Mouse (Mus musculus): ENCODE results near the gene Enoph1. TPM values are rescaled to one million over a fixed set of nuclear protein-coding genes. Genes with fewer than 3 reads are reported as not detected.
A peak's percentile ranks its signal among the peaks of the same experiment; 100 is the strongest.

Gene Enoph1
- not detected in 2 replicates for polyA plus RNA-seq (2012; ENCODE audit: insufficient read depth, insufficient read length, low replicate concordance, missing spikeins)

GRCm38 (mm10) chr5:100039602-100040142 lies at the start of gene Enoph1, which contains the start of gene Hnrnpdl:
TSS of gene Enoph1 (plus strand) at chr5:100039985.
TSS of gene Hnrnpdl (minus strand) at chr5:100039664.
- H3K4me1 ChIP-seq (ENCODE audit: control insufficient read depth, insufficient read depth, low read length): peaks cover 13% of the 10 kb centered on the region
- H3K4me3 ChIP-seq (ENCODE audit: insufficient read depth, low read depth, low read length): peak within 1 kb of the TSS; percentile 88
- H3K27ac ChIP-seq (ENCODE audit: insufficient read depth, low read depth, low read length): peak within 1 kb of the TSS; percentile 99
- TF ChIP-seq CTCF (IDR thresholded peaks at IDR 0.05; ENCODE audit: insufficient read depth, low read depth, low read length) (no peak), POLR2A (IDR thresholded peaks at IDR 0.05; ENCODE audit: insufficient read depth, low read depth, low read length) (peak; percentile 82)
- WGBS: under 1% methylated on average over 57 of the region's 57 CpGs

GRCm38 (mm10) chr5:99994166-99994565 lies 45.6 kb upstream of the Enoph1 start:
- WGBS: 86% methylated on average over 3 of the region's 3 CpGs
- no peak overlapping the region for H3K27ac ChIP-seq (ENCODE audit: insufficient read depth, low read depth, low read length)
- H3K4me3 ChIP-seq (ENCODE audit: insufficient read depth, low read depth, low read length): no peak overlapping the region
- TF ChIP-seq CTCF (IDR thresholded peaks at IDR 0.05; ENCODE audit: insufficient read depth, low read depth, low read length): no peak
- TF ChIP-seq POLR2A (IDR thresholded peaks at IDR 0.05; ENCODE audit: insufficient read depth, low read depth, low read length): no peak
- H3K4me1 ChIP-seq (ENCODE audit: control insufficient read depth, insufficient read depth, low read length): no peaks in the 10 kb centered on the region

GRCm38 (mm10) chr5:99994680-99995079 lies 45.1 kb upstream of the Enoph1 start:
- no peak overlapping the region for H3K27ac ChIP-seq (ENCODE audit: insufficient read depth, low read depth, low read length)
- TF ChIP-seq POLR2A (IDR thresholded peaks at IDR 0.05; ENCODE audit: insufficient read depth, low read depth, low read length) (no peak), CTCF (IDR thresholded peaks at IDR 0.05; ENCODE audit: insufficient read depth, low read depth, low read length) (no peak)
- H3K4me3 ChIP-seq (ENCODE audit: insufficient read depth, low read depth, low read length): no peak overlapping the region
- 94% methylated on average over 3 of the region's 3 CpGs for WGBS
- no peaks in the 10 kb centered on the region for H3K4me1 ChIP-seq (ENCODE audit: control insufficient read depth, insufficient read depth, low read length)

GRCm38 (mm10) chr5:100000048-100000447 lies 39.7 kb upstream of the Enoph1 start:
- no peak for TF ChIP-seq POLR2A (IDR thresholded peaks at IDR 0.05; ENCODE audit: insufficient read depth, low read depth, low read length)
- no peak for TF ChIP-seq CTCF (IDR thresholded peaks at IDR 0.05; ENCODE audit: insufficient read depth, low read depth, low read length)
- Histone ChIP-seq H3K27ac (ENCODE audit: insufficient read depth, low read depth, low read length) (no peak overlapping the region), H3K4me3 (ENCODE audit: insufficient read depth, low read depth, low read length) (no peak overlapping the region), H3K4me1 (ENCODE audit: control insufficient read depth, insufficient read depth, low read length) (no peaks in the 10 kb centered on the region)
- 80% methylated on average over 7 of the region's 7 CpGs for WGBS

- H3K4me1 ChIP-seq (ENCODE audit: control insufficient read depth, insufficient read depth, low read length): no peaks in the 10 kb centered on the region
- WGBS: 60% methylated on average over 8 of the region's 8 CpGs
- H3K27ac ChIP-seq (ENCODE audit: insufficient read depth, low read depth, low read length): no peak overlapping the region
- TF ChIP-seq POLR2A (IDR thresholded peaks at IDR 0.05; ENCODE audit: insufficient read depth, low read depth, low read length) (no peak), CTCF (IDR thresholded peaks at IDR 0.05; ENCODE audit: insufficient read depth, low read depth, low read length) (no peak)
- no peak overlapping the region for H3K4me3 ChIP-seq (ENCODE audit: insufficient read depth, low read depth, low read length)
Measured at GRCm38 (mm10) chr5:100000500-100000899, 39.3 kb upstream of the Enoph1 start.

- TF ChIP-seq POLR2A (IDR thresholded peaks at IDR 0.05; ENCODE audit: insufficient read depth, low read depth, low read length) (no peak), CTCF (IDR thresholded peaks at IDR 0.05; ENCODE audit: insufficient read depth, low read depth, low read length) (no peak)
- no peaks in the 10 kb centered on the region for H3K4me1 ChIP-seq (ENCODE audit: control insufficient read depth, insufficient read depth, low read length)
- H3K27ac ChIP-seq (ENCODE audit: insufficient read depth, low read depth, low read length): no peak overlapping the region
- no peak overlapping the region for H3K4me3 ChIP-seq (ENCODE audit: insufficient read depth, low read depth, low read length)
- WGBS: 83% methylated on average over 4 of the region's 4 CpGs
Measured at GRCm38 (mm10) chr5:100003895-100004294, 35.9 kb upstream of the Enoph1 start.

- TF ChIP-seq POLR2A (IDR thresholded peaks at IDR 0.05; ENCODE audit: insufficient read depth, low read depth, low read length): no peak
- TF ChIP-seq CTCF (IDR thresholded peaks at IDR 0.05; ENCODE audit: insufficient read depth, low read depth, low read length): no peak
- WGBS: 45% methylated on average over 3 of the region's 3 CpGs
- no peaks in the 10 kb centered on the region for H3K4me1 ChIP-seq (ENCODE audit: control insufficient read depth, insufficient read depth, low read length)
- H3K27ac ChIP-seq (ENCODE audit: insufficient read depth, low read depth, low read length): no peak overlapping the region
- no peak overlapping the region for H3K4me3 ChIP-seq (ENCODE audit: insufficient read depth, low read depth, low read length)
Measured at GRCm38 (mm10) chr5:100005431-100005830, 34.4 kb upstream of the Enoph1 start.

- no peak overlapping the region for H3K4me3 ChIP-seq (ENCODE audit: insufficient read depth, low read depth, low read length)
- no peak overlapping the region for H3K27ac ChIP-seq (ENCODE audit: insufficient read depth, low read depth, low read length)
- no peak for TF ChIP-seq CTCF (IDR thresholded peaks at IDR 0.05; ENCODE audit: insufficient read depth, low read depth, low read length)
- TF ChIP-seq POLR2A (IDR thresholded peaks at IDR 0.05; ENCODE audit: insufficient read depth, low read depth, low read length): no peak
- WGBS: 74% methylated on average over 6 of the region's 6 CpGs
- no peaks in the 10 kb centered on the region for H3K4me1 ChIP-seq (ENCODE audit: control insufficient read depth, insufficient read depth, low read length)
Measured at GRCm38 (mm10) chr5:100005896-100006295, 33.9 kb upstream of the Enoph1 start.

- Histone ChIP-seq H3K4me1 (ENCODE audit: control insufficient read depth, insufficient read depth, low read length) (no peaks in the 10 kb centered on the region), H3K27ac (ENCODE audit: insufficient read depth, low read depth, low read length) (no peak overlapping the region), H3K4me3 (ENCODE audit: insufficient read depth, low read depth, low read length) (no peak overlapping the region)
- no peak for TF ChIP-seq CTCF (IDR thresholded peaks at IDR 0.05; ENCODE audit: insufficient read depth, low read depth, low read length)
- TF ChIP-seq POLR2A (IDR thresholded peaks at IDR 0.05; ENCODE audit: insufficient read depth, low read depth, low read length): no peak
- 93% methylated on average over 4 of the region's 4 CpGs for WGBS
Measured at GRCm38 (mm10) chr5:100006324-100007039, 33.3 kb upstream of the Enoph1 start.

Data from olfactory bulb, adult 2 months (tissue).